ENCODE assay signal across 8 mouse cellular contexts in the genomic region with DNA sequence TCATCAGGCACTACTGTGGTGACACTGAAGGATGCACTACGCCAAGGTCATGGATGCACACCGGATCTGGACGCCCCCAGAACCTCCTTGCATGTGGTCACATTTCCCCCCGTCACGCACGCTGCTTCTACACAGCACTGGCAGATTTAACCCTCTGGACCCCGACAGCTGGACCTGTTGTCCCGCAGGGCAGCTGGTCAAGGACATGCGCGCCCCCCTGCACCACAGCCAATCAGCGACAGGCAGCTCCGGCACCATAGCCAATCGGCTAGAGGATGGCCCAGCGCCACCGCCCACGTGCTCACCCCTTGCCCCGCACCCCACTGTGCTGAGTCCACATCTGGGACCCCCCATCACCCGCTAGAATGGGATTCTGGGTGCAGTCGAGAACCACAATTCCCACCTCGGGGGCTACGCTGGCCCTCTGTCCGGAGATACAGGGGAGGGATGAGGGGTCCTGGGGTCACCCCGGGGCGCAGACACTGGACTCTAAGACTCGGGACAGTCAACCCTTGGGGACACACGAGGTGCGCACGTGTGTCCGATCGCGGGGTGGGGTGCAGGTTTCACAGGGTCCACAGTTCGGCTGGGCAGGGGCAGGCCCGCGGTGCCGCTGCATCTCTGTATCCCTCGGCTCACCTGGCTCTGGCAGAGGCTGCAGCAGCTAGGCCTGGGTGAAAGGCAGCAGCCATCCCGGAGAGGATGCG. TPM values are rescaled to one million over a fixed set of nuclear protein-coding genes. Genes with fewer than 3 reads are reported as not detected.
DNase-seq lines count a peak whose midpoint lies in the region; ATAC-seq and TF ChIP-seq lines count a peak whose summit lies in the region.

No protein-coding gene starts in this region.

- in situ Hi-C loops in CH12.LX (cut with MboI; ENCODE audit: low pct_ligation_motif_present, low pct_unique_long_range_greater_than_20kb, low sequenced_read_pairs), result no loop called here

- WGBS in forebrain, embryonic 11.5 days, result under 1% methylated on average over 38 of the region's 38 CpGs
- under 1% methylated on average over 38 of the region's 38 CpGs for WGBS in heart, embryonic 16.5 days
- under 1% methylated on average over 38 of the region's 38 CpGs for WGBS in liver, embryonic 15.5 days (ENCODE audit: insufficient replicate concordance)
- under 1% methylated on average over 38 of the region's 38 CpGs for WGBS in neural tube, embryonic 12.5 days
- WGBS in stomach, postnatal 0 days, result under 1% methylated on average over 38 of the region's 38 CpGs

- no peak for TF ChIP-seq POLR2A in CH12.LX (IDR thresholded peaks at IDR 0.05; ENCODE audit: low read depth, low read length)

- no peaks in the 10 kb centered on the region for H3K27me3 ChIP-seq in CH12.LX (replicated peaks)
- H3K27me3 ChIP-seq in forebrain, embryonic 11.5 days (ENCODE audit: control insufficient read depth, insufficient read depth, low read length), result no peaks in the 10 kb centered on the region
- H3K27me3 ChIP-seq in heart, embryonic 16.5 days (ENCODE audit: control insufficient read depth, insufficient read depth, low read length), result no peaks in the 10 kb centered on the region
- H3K27me3 ChIP-seq in liver, embryonic 15.5 days, result no peaks in the 10 kb centered on the region
- no peaks in the 10 kb centered on the region for H3K27me3 ChIP-seq in neural tube, embryonic 12.5 days (replicated peaks)
- H3K27me3 ChIP-seq in stomach, postnatal 0 days (ENCODE audit: control insufficient read depth, insufficient read depth, low read length), result no peaks in the 10 kb centered on the region

- dilution Hi-C loops in CH12.LX (cut with MboI; ENCODE audit: extremely low pct_ligation_motif_present, extremely low pct_unique_long_range_greater_than_20kb, low sequenced_read_pairs), result no loop called here

- no peak for TF ChIP-seq CTCF in CH12.LX (conservative IDR thresholded peaks at IDR 0.05 in 1 of 2, IDR thresholded peaks at IDR 0.05 in 1 of 2; ENCODE audit: low read depth in 2 of 2, low read length in 2 of 2)
- no peak for TF ChIP-seq CTCF in stomach, postnatal 0 days (IDR thresholded peaks at IDR 0.05; ENCODE audit: low read depth)

- H3K27ac ChIP-seq in CH12.LX (ENCODE audit: insufficient read depth, low read depth), result peak overlapping the region; percentile 91
- peak overlapping the region; percentile 72 for H3K27ac ChIP-seq in forebrain, embryonic 11.5 days (ENCODE audit: low read depth, low read length)
- H3K27ac ChIP-seq in heart, embryonic 16.5 days (ENCODE audit: low read length), result peak overlapping the region; percentile 93
- H3K27ac ChIP-seq in liver, embryonic 15.5 days (replicated peaks), result peak overlapping the region; percentile 83
- peak overlapping the region; percentile 50; the same call in 1 of the 2 replicates for H3K27ac ChIP-seq in neural tube, embryonic 12.5 days
- H3K27ac ChIP-seq in stomach, postnatal 0 days (replicated peaks), result peak overlapping the region; percentile 67

- peak overlapping the region; percentile 96 to 100 (median 98) for H3K4me3 ChIP-seq in CH12.LX (replicated peaks in 1 of 3; ENCODE audit: low read depth in 2 of 3, low read length in 2 of 3, poor library complexity in 1 of 3)
- H3K4me3 ChIP-seq in forebrain, embryonic 11.5 days (ENCODE audit: low read depth, low read length), result peak overlapping the region; percentile 87
- peak overlapping the region; percentile 96 for H3K4me3 ChIP-seq in heart, embryonic 16.5 days (ENCODE audit: low read length)
- peak overlapping the region; percentile 90 for H3K4me3 ChIP-seq in liver, embryonic 15.5 days (replicated peaks)
- H3K4me3 ChIP-seq in neural tube, embryonic 12.5 days, result peak overlapping the region; percentile 69
- H3K4me3 ChIP-seq in stomach, postnatal 0 days (ENCODE audit: low read depth, low read length), result peak overlapping the region; percentile 80

- peak overlapping the region; percentile 91 for H3K9ac ChIP-seq in CH12.LX (ENCODE audit: insufficient read depth, low read depth)
- peak overlapping the region; percentile 78 for H3K9ac ChIP-seq in forebrain, embryonic 11.5 days (ENCODE audit: low read length)
- peak overlapping the region; percentile 93 for H3K9ac ChIP-seq in heart, embryonic 16.5 days (ENCODE audit: low read length)
- peak overlapping the region; percentile 77 for H3K9ac ChIP-seq in liver, embryonic 15.5 days
- peak overlapping the region; percentile 63 for H3K9ac ChIP-seq in neural tube, embryonic 12.5 days
- peak overlapping the region; percentile 74 for H3K9ac ChIP-seq in stomach, postnatal 0 days (ENCODE audit: low read length)

- peaks cover 0 to 5% of the 10 kb centered on the region in 2 experiments for H3K36me3 ChIP-seq in CH12.LX (replicated peaks in 1 of 2; ENCODE audit: control insufficient read depth in 1 of 2, insufficient read depth in 1 of 2, low read length in 1 of 2)
- H3K36me3 ChIP-seq in forebrain, embryonic 11.5 days (ENCODE audit: control insufficient read depth, insufficient read depth, low read length), result no peaks in the 10 kb centered on the region
- H3K36me3 ChIP-seq in heart, embryonic 16.5 days (ENCODE audit: control insufficient read depth, insufficient read depth), result no peaks in the 10 kb centered on the region
- H3K36me3 ChIP-seq in liver, embryonic 15.5 days (replicated peaks), result 0 out of 2 replicates have a peak, but pooled peaks cover 2% of the 10 kb centered on the region
- no peaks in the 10 kb centered on the region for H3K36me3 ChIP-seq in neural tube, embryonic 12.5 days
- H3K36me3 ChIP-seq in stomach, postnatal 0 days (ENCODE audit: control insufficient read depth, insufficient read depth, low read length), result no peaks in the 10 kb centered on the region

- peaks cover 2% of the 10 kb centered on the region for H3K9me3 ChIP-seq in CH12.LX (replicated peaks; ENCODE audit: low read length)
- no peaks in the 10 kb centered on the region for H3K9me3 ChIP-seq in forebrain, embryonic 11.5 days (ENCODE audit: control insufficient read depth, low read length)
- 0 out of 2 replicates have a peak, but pooled peaks cover 2% of the 10 kb centered on the region for H3K9me3 ChIP-seq in heart, embryonic 16.5 days (replicated peaks; ENCODE audit: control insufficient read depth, low read length)
- no peaks in the 10 kb centered on the region for H3K9me3 ChIP-seq in liver, embryonic 15.5 days (replicated peaks)
- no peaks in the 10 kb centered on the region for H3K9me3 ChIP-seq in neural tube, embryonic 12.5 days
- H3K9me3 ChIP-seq in stomach, postnatal 0 days (ENCODE audit: control insufficient read depth, low read length), result no peaks in the 10 kb centered on the region

- H3K4me2 ChIP-seq in CH12.LX (ENCODE audit: insufficient read depth, low read depth, poor library complexity, severe bottlenecking), result peak overlapping the region; percentile 99
- peak overlapping the region; percentile 79 for H3K4me2 ChIP-seq in forebrain, embryonic 11.5 days (ENCODE audit: low read depth, low read length, severe bottlenecking)
- H3K4me2 ChIP-seq in heart, embryonic 16.5 days (ENCODE audit: low read depth, low read length), result peak overlapping the region; percentile 70
- peak overlapping the region; percentile 98 for H3K4me2 ChIP-seq in liver, embryonic 15.5 days
- peak overlapping the region; percentile 74 for H3K4me2 ChIP-seq in neural tube, embryonic 12.5 days (replicated peaks)
- peak overlapping the region; percentile 96 for H3K4me2 ChIP-seq in stomach, postnatal 0 days (replicated peaks; ENCODE audit: low read depth)

- ATAC-seq in forebrain, embryonic 11.5 days (replicated peaks; ENCODE audit: low FRiP score), result peak; percentile 99
- ATAC-seq in heart, embryonic 16.5 days (replicated peaks; ENCODE audit: extremely low read depth, insufficient read depth, low FRiP score), result peak; percentile 97
- ATAC-seq in liver, embryonic 15.5 days (ENCODE audit: insufficient read depth), result peak; percentile 86
- ATAC-seq in neural tube, embryonic 12.5 days (ENCODE audit: low FRiP score, low read depth), result peak; percentile 97
- ATAC-seq in stomach, postnatal 0 days (ENCODE audit: low FRiP score, low TSS enrichment), result peak; percentile 88

- no peak for TF ChIP-seq EP300 in CH12.LX (IDR thresholded peaks at IDR 0.05; ENCODE audit: low read length)
- no peak for TF ChIP-seq EP300 in stomach, postnatal 0 days (optimal IDR thresholded peaks at IDR 0.05)

- no peak for TF ChIP-seq RAD21 in CH12.LX (IDR thresholded peaks at IDR 0.05; ENCODE audit: low read depth, low read length)

- DNase-seq in CH12.LX (ENCODE audit: extremely low read depth), result peak; percentile 65
- peak; percentile 39 for DNase-seq in c-Kit-positive CD71-positive TER-119-negative erythroid progenitor cells, embryonic 14.5 days (ENCODE audit: low read depth)
- peak; percentile 91 for DNase-seq in forebrain, embryonic 11.5 days (ENCODE audit: low spot score)
- peak; percentile 91 to 92 for DNase-seq in kidney, postnatal 36 days
- DNase-seq in stomach, postnatal 0 days (ENCODE audit: low spot score), result peak; percentile 69

- peaks cover 4 to 33% of the 10 kb centered on the region in 2 experiments for H3K4me1 ChIP-seq in CH12.LX (ENCODE audit: control insufficient read depth in 1 of 2, insufficient read depth in 2 of 2)
- peaks cover 8% of the 10 kb centered on the region; the same call in 1 of the 2 replicates for H3K4me1 ChIP-seq in forebrain, embryonic 11.5 days (replicated peaks; ENCODE audit: control insufficient read depth, insufficient read depth, low read length)
- peaks cover 24% of the 10 kb centered on the region for H3K4me1 ChIP-seq in heart, embryonic 16.5 days (ENCODE audit: control insufficient read depth, insufficient read depth, low read length)
- peaks cover 30% of the 10 kb centered on the region for H3K4me1 ChIP-seq in liver, embryonic 15.5 days (replicated peaks)
- H3K4me1 ChIP-seq in neural tube, embryonic 12.5 days, result peaks cover 13% of the 10 kb centered on the region
- H3K4me1 ChIP-seq in stomach, postnatal 0 days (replicated peaks; ENCODE audit: control insufficient read depth, insufficient read depth), result no peaks in the 10 kb centered on the region

- H3K79me2 ChIP-seq in CH12.LX (replicated peaks; ENCODE audit: control insufficient read depth, extremely low read depth, insufficient read depth, poor library complexity, severe bottlenecking), result peaks cover 49% of the 10 kb centered on the region

RNA-seq across cellular contexts. Expression of gene Got2, which starts 0.6 kb away (rescaled TPM):
- total RNA-seq in CH12.LX (2012; rRNA removed) (303 TPM in 2 replicates), CH12.LX (2014; rRNA removed) (268 and 283 TPM in 2 replicates)
- 489 and 509 TPM in 2 replicates for polyA plus RNA-seq in CH12.LX (2012; ENCODE audit: insufficient read length, low read depth)
- 88.1 and 105 TPM in 2 replicates for polyA plus RNA-seq in forebrain, embryonic 11.5 days (2014; fragmentation: Nextera tagmentation; extraction: Ambion mirVana)
- 478 and 487 TPM in 2 replicates for polyA plus RNA-seq in heart, embryonic 16.5 days (2015; fragmentation: Nextera tagmentation; extraction: Ambion mirVana)
- 223 and 238 TPM in 2 replicates for polyA plus RNA-seq in liver, embryonic 15.5 days (2015; fragmentation: Nextera tagmentation; extraction: Ambion mirVana)
- polyA plus RNA-seq in neural tube, embryonic 12.5 days (2016; fragmentation: Nextera tagmentation; extraction: Ambion mirVana), result 182 and 196 TPM in 2 replicates
- 95.8 and 101 TPM in 2 replicates for polyA plus RNA-seq in stomach, postnatal 0 days (2015; fragmentation: Nextera tagmentation; extraction: Ambion mirVana)

RNA-seq across cellular contexts. Expression of gene Slc38a7, which starts 34.4 kb away (rescaled TPM):
- total RNA-seq in CH12.LX (2012; rRNA removed), result 20.3 and 33.2 TPM in 2 replicates
- total RNA-seq in CH12.LX (2014; rRNA removed), result 12.0 and 13.9 TPM in 2 replicates
- polyA plus RNA-seq in CH12.LX (2012; ENCODE audit: insufficient read length, low read depth), result 28.1 and 31.0 TPM in 2 replicates
- polyA plus RNA-seq in forebrain, embryonic 11.5 days (2014; fragmentation: Nextera tagmentation; extraction: Ambion mirVana), result 19.6 and 20.3 TPM in 2 replicates
- 11.4 and 11.7 TPM in 2 replicates for polyA plus RNA-seq in heart, embryonic 16.5 days (2015; fragmentation: Nextera tagmentation; extraction: Ambion mirVana)
- 8.0 and 8.2 TPM in 2 replicates for polyA plus RNA-seq in liver, embryonic 15.5 days (2015; fragmentation: Nextera tagmentation; extraction: Ambion mirVana)
- polyA plus RNA-seq in neural tube, embryonic 12.5 days (2016; fragmentation: Nextera tagmentation; extraction: Ambion mirVana), result 19.8 and 21.4 TPM in 2 replicates
- 9.1 and 9.5 TPM in 2 replicates for polyA plus RNA-seq in stomach, postnatal 0 days (2015; fragmentation: Nextera tagmentation; extraction: Ambion mirVana)

Comparison
In these comparisons a context has a peak if more than half of its experiments do, and no peak if none do; other contexts are left out.
1. Peak in every context shown above with its lines: DNase-seq, ATAC-seq, H3K4me3 ChIP-seq and H3K27ac ChIP-seq.
2. DNase-seq: peak in every context shown above with its lines; median percentile 92 in kidney, postnatal 36 days; 91 in forebrain, embryonic 11.5 days; 69 in stomach, postnatal 0 days; 65 in CH12.LX; 39 in c-Kit-positive CD71-positive TER-119-negative erythroid progenitor cells, embryonic 14.5 days.